Mouse (Mus musculus) brain, embryonic 14.5 days (tissue): ENCODE results near the gene Gm38100.

Experiments
- CTCF ChIP-seq: fragments of 200-500 bp; IDR thresholded peaks from 2 replicates; pipeline ENCODE4 v1.5.1; 2012; ENCODE audit warnings: inconsistent platforms, mild to moderate bottlenecking, moderate library complexity, borderline replicate concordance; ENCODE audit not compliant: insufficient read depth, insufficient read length; ENCODE audit errors: extremely low read depth
- POLR2A ChIP-seq: fragments of 200-500 bp; IDR thresholded peaks from 2 replicates; pipeline ENCODE4 v1.6.1; 2012; ENCODE audit warnings: mild to moderate bottlenecking, inconsistent platforms, borderline replicate concordance; ENCODE audit not compliant: poor library complexity, insufficient read depth, insufficient read length, severe bottlenecking; ENCODE audit errors: extremely low read depth

GRCm38 (mm10) chr1:175920029-175920428 is at the start of gene Gm38100:
- no peak for TF ChIP-seq CTCF
- no peak for TF ChIP-seq POLR2A
